Mouse (Mus musculus) kidney, postnatal 0 days (tissue): ENCODE results near the gene Swsap1. TPM values are rescaled to one million over a fixed set of nuclear protein-coding genes. Genes with fewer than 3 reads are reported as not detected.

Source experiments
- ATAC-seq: fragments of 200-750 bp; cut with Nextera tagmentation; replicated peaks from 2 replicates; pipeline ENCODE4 v1.8.0; 2017; ENCODE audit warnings: low read depth, moderate number of reproducible peaks, moderate TSS enrichment, moderate library complexity; ENCODE audit not compliant: low FRiP score
- DNase-seq: peaks from one replicate; pipeline ENCODE4 v3.0.0-alpha.2; 2016; ENCODE audit warnings: low spot score
- H3K27ac ChIP-seq: fragments of 300-500 bp; sonication (generic); 2 replicates; pipeline ENCODE4 v1.5.1; 2014; ENCODE audit warnings: mild to moderate bottlenecking
- H3K27me3 ChIP-seq: fragments of 300-500 bp; sonication (generic); 2 replicates; pipeline ENCODE4 v1.6.1; 2014; ENCODE audit warnings: low read length, mixed read lengths; ENCODE audit not compliant: insufficient read depth
- H3K36me3 ChIP-seq: fragments of 300-500 bp; sonication (generic); 2 replicates; pipeline ENCODE4 v1.6.1; 2014; ENCODE audit warnings: low read length, mixed read lengths; ENCODE audit not compliant: insufficient read depth
- H3K4me1 ChIP-seq: fragments of 300-500 bp; sonication (generic); replicated peaks from 2 replicates; pipeline ENCODE4 v1.6.1; 2014; ENCODE audit warnings: antibody characterized with exemption, low read length, mixed read lengths; ENCODE audit not compliant: insufficient read depth
- H3K4me2 ChIP-seq: fragments of 300-500 bp; sonication (generic); 2 replicates; pipeline ENCODE4 v1.6.1; 2014; ENCODE audit warnings: mild to moderate bottlenecking, low read length, moderate library complexity, mixed read lengths
- H3K4me3 ChIP-seq: fragments of 300-500 bp; sonication (generic); replicated peaks from 2 replicates; pipeline ENCODE4 v1.5.1; 2014; ENCODE audit warnings: low read depth, low read length
- H3K9ac ChIP-seq: fragments of 300-500 bp; sonication (generic); 2 replicates; pipeline ENCODE4 v1.6.1; 2014; ENCODE audit warnings: low read depth, low read length
- H3K9me3 ChIP-seq: fragments of 300-500 bp; sonication (generic); replicated peaks from 2 replicates; pipeline ENCODE4 v1.6.1; 2016; ENCODE audit warnings: low read length, inconsistent platforms, mixed read lengths
- CTCF ChIP-seq: IDR thresholded peaks from 2 replicates; pipeline ENCODE4 v1.5.1; 2016; ENCODE audit warnings: antibody characterized with exemption, low read depth, mild to moderate bottlenecking, moderate library complexity
- WGBS: fragments of 180-500 bp; shearing (Covaris S2); extraction: QIAGEN DNeasy Blood & Tissue Kit; methylation state at CpG from one replicate; pipeline ENCODE4 v1.1.7; 2014; 5-methylcytosine and 5-hydroxymethylcytosine counted together
- polyA plus RNA-seq: library from polyadenylated mRNA; unstranded; fragments of >200 nt; fragmentation: Nextera tagmentation; extraction: Ambion mirVana; gene quantifications from 2 replicates; pipeline ENCODE4 v1.2.1, GENCODE M21; 2015

Swsap1 gene
- polyA plus RNA-seq, 1 experiment from 2014 or later: 7.5 TPM

DNA sequence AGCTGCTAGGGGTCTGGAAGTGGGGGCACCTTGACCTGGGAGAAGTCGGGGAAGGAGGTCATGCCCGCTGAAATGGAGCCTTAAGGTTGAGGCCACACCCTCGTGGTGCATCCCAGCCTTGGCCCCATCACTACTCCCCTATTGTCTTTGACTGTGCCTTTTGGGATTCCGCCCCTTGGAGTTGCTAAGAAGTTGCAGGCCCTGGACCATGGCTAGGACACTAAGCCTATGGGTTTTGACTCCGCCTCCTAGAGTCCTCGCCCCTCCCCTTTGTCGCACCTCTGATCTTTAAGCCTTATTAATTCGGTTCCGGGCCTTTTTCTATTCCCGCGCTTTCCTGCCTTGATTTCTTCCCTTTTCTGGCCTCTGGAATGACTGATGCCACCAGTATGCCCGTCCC lies 11.9 kb upstream of the Swsap1 start:
- Histone ChIP-seq H3K9ac (no peak overlapping the region), H3K27ac (no peak overlapping the region), H3K4me3 (no peak overlapping the region), H3K4me2 (no peak overlapping the region), H3K36me3 (no peaks in the 10 kb centered on the region), H3K4me1 (peaks cover 4% of the 10 kb centered on the region; the same call in 1 of the 2 replicates), H3K27me3 (no peaks in the 10 kb centered on the region), H3K9me3 (no peaks in the 10 kb centered on the region)
- TF ChIP-seq CTCF: no peak
- 49% methylated on average over 12 of the region's 12 CpGs for WGBS
- ATAC-seq (no peak), DNase-seq (no peak)

DNA sequence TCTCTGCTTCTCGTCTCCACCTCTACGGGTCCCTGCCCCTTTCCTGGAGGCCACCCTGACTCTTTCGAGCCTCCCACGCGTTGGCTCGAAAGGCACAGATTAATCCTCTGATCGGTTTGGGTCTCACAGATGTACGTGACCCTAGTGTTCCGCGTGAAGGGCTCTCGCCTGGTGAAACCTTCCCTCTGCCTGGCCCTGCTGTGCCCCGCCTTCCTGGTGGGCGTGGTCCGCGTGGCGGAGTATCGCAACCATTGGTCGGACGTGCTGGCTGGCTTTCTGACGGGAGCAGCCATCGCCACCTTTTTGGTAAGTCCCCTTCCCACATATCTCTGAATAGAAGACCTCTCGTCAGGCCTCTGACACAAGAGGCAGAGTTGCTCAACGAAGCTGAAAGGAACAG lies 11.3 kb upstream of the Swsap1 start:
- Histone ChIP-seq H3K4me3 (no peak overlapping the region), H3K4me2 (0 out of 2 replicates have a peak overlapping the region, but pooled peaks have one; percentile 21), H3K9ac (no peak overlapping the region), H3K27me3 (no peaks in the 10 kb centered on the region), H3K4me1 (peaks cover 4% of the 10 kb centered on the region; the same call in 1 of the 2 replicates), H3K27ac (no peak overlapping the region), H3K36me3 (no peaks in the 10 kb centered on the region), H3K9me3 (no peaks in the 10 kb centered on the region)
- WGBS: 16% methylated on average over 23 of the region's 23 CpGs
- DNase-seq (no peak), ATAC-seq (no peak)
- no peak for TF ChIP-seq CTCF

DNA sequence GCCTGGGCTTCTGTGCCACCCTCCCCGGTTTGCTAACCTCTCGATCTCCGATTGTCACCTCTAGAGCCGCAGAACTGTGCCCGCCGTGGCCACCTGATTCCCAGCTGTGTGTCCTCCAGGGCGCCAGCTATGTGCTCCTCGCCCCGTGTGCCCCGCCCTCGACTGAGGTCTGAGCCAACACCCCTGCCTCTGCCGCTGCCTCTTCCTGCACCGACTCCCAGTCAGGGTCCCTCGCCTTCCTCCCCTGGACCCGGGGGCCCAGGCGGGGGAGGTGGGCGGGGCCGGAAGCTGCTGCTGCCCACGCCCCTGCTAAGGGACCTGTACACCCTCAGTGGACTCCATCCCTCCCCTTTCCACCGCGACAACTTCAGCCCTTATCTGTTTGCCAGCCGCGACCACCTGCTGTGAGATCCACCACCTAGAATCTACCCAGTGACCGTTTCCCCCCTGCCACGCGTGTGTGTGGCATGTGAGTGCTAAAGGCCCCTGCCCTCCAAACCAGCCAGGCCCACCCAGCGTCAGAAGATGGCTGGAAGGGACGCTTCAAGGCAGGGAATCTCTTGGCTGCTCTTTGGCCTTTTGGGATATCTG lies 7.9 kb upstream of the Swsap1 start:
- Histone ChIP-seq H3K9ac (no peak overlapping the region), H3K4me2 (no peak overlapping the region), H3K4me1 (peaks cover 4% of the 10 kb centered on the region; the same call in 1 of the 2 replicates), H3K4me3 (no peak overlapping the region), H3K9me3 (no peaks in the 10 kb centered on the region), H3K27ac (no peak overlapping the region), H3K27me3 (no peaks in the 10 kb centered on the region), H3K36me3 (no peaks in the 10 kb centered on the region)
- DNase-seq (no peak), ATAC-seq (no peak)
- 13% methylated on average over 20 of the region's 28 CpGs for WGBS
- no peak for TF ChIP-seq CTCF

DNA sequence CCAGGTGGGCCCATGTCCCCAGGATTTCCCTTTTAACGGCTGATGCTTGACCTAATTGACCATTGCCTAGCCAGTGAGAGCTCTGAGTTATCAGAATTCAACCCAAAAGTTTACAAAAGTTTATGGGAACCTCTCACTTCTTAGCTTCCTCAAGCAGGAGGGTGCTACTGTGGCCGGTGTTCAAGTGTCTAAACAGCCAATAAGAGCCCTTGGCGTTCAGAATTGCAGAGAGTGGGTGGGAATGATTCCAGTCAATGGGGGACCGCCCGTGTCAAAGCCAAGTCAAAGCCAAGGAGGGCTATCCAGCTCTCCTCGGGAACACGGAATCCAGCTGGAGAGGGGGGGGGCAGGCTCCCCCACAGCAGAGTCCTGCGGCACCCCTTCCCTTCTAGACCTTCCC lies 7.4 kb upstream of the Swsap1 start:
- no peak for TF ChIP-seq CTCF
- ATAC-seq (no peak), DNase-seq (no peak)
- no peak overlapping the region for H3K4me3 ChIP-seq
- no peaks in the 10 kb centered on the region for H3K9me3 ChIP-seq
- 51% methylated on average over 8 of the region's 8 CpGs for WGBS
- peaks cover 4% of the 10 kb centered on the region; the same call in 1 of the 2 replicates for H3K4me1 ChIP-seq
- H3K4me2 ChIP-seq: no peak overlapping the region
- no peak overlapping the region for H3K27ac ChIP-seq
- H3K36me3 ChIP-seq: no peaks in the 10 kb centered on the region
- no peaks in the 10 kb centered on the region for H3K27me3 ChIP-seq
- H3K9ac ChIP-seq: no peak overlapping the region

DNA sequence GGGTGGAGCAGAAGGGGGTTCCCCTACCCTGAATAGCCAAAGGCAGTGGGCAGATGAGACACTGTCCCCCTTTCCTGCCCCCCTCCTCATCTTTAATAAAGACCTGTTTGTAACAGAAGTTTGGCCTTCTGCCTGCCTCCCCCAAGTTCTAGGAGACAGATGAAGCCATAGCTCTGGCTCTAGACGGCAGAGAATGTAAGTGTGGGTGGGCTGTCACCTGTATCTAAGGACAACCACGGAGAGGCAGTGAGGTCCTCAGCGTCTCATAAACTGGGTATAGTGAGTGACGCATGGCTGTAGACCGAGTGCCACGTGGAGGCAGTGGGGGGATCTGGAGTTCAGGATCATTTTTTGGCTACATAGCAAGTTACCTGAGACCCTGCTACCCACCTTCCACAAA lies 6.8 kb upstream of the Swsap1 start:
- ATAC-seq: no peak
- TF ChIP-seq CTCF: no peak
- WGBS: 69% methylated on average over 6 of the region's 6 CpGs

DNA sequence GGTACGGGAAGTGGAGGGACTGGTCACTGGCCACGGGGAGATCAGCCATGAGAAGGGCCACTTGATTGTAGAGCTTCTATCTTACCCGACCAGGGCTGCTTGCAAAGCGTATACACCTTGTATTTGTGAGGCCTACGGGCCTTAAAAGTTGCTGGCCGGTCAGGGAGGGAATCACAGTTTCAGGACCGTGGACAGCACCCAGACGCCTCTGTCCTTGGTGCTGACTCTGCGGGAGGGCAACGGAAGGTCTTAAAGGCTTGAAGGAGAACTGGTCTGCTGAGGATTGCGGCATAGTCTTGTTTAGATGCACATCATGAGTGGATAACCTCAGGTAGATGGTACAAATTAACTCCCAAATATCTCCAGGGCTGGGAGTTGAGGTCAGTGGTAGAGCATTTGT lies 5.2 kb upstream of the Swsap1 start:
- no peaks in the 10 kb centered on the region for H3K9me3 ChIP-seq
- no peaks in the 10 kb centered on the region for H3K36me3 ChIP-seq
- no peak overlapping the region for H3K4me3 ChIP-seq
- peaks cover 4% of the 10 kb centered on the region; the same call in 1 of the 2 replicates for H3K4me1 ChIP-seq
- no peak overlapping the region for H3K4me2 ChIP-seq
- no peak for TF ChIP-seq CTCF
- 15% methylated on average over 11 of the region's 11 CpGs for WGBS
- H3K9ac ChIP-seq: no peak overlapping the region
- H3K27ac ChIP-seq: no peak overlapping the region
- DNase-seq (peak; percentile 64), ATAC-seq (no peak)
- H3K27me3 ChIP-seq: no peaks in the 10 kb centered on the region

More for the DNA sequence above, 6.8 kb upstream of the Swsap1 start:
- no peaks in the 10 kb centered on the region for H3K27me3 ChIP-seq
- H3K4me1 ChIP-seq: peaks cover 4% of the 10 kb centered on the region; the same call in 1 of the 2 replicates
- H3K4me2 ChIP-seq: no peak overlapping the region
- no peaks in the 10 kb centered on the region for H3K36me3 ChIP-seq
- H3K9me3 ChIP-seq: no peaks in the 10 kb centered on the region
- no peak for DNase-seq
- H3K9ac ChIP-seq: no peak overlapping the region
- H3K27ac ChIP-seq: no peak overlapping the region
- H3K4me3 ChIP-seq: no peak overlapping the region

DNA sequence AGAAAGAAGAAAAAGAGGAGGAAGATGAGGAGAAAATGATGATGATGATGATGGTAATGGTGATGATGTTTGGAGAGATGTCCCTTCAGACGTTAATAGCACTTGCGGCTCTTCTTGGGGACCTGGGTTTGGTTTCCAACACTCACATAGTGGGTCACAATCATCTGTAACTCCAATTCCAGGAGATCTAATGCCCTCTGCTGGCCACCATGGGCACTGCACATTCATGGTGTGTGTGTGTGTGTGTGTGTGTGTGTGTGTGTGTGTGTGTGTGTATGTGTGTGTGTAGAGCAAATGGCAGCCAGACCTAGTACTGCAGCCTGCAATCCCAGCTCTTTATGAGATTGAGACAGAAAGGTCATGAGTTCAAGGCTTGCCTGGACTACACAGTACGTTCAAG lies 3.6 kb upstream of the Swsap1 start:
- DNase-seq: no peak
- Histone ChIP-seq H3K27ac (no peak overlapping the region), H3K4me3 (no peak overlapping the region), H3K36me3 (no peaks in the 10 kb centered on the region), H3K4me2 (no peak overlapping the region), H3K9ac (no peak overlapping the region), H3K27me3 (no peaks in the 10 kb centered on the region), H3K4me1 (peaks cover 4% of the 10 kb centered on the region; the same call in 1 of the 2 replicates), H3K9me3 (no peaks in the 10 kb centered on the region)
- no peak for ATAC-seq
- 75% methylated on average over 3 of the region's 3 CpGs for WGBS
- TF ChIP-seq CTCF: peak; percentile 53
